24 mouse cellular contexts compared by ENCODE assay signal in genomic region chr8:114899157-114899556, GRCm38 (mm10).
DNase-seq lines count a peak whose midpoint lies in the region; ATAC-seq lines count a peak whose summit lies in the region.
"Had no signal": no experiment of that assay in that cellular context is flagged by ENCODE, and none has a peak within 500 bp of the region (broad histone marks: within the 10 kb centered on the region; RNA-seq: fewer than 3 reads in every experiment).

No protein-coding gene starts in this region.

- peaks cover 1% of the 10 kb centered on the region; the same call in 1 of the 2 replicates for H3K9me3 ChIP-seq in midbrain, embryonic 10.5 days (replicated peaks)
- no peaks in the 10 kb centered on the region for H3K9me3 ChIP-seq in midbrain, embryonic 16.5 days (replicated peaks; ENCODE audit: control insufficient read depth, low read length, poor library complexity, severe bottlenecking)
- no peaks in the 10 kb centered on the region for H3K9me3 ChIP-seq in embryonic facial prominence, embryonic 12.5 days
- H3K9me3 ChIP-seq in forebrain, embryonic 16.5 days (ENCODE audit: control insufficient read depth, low read length) = no peaks in the 10 kb centered on the region
- no peaks in the 10 kb centered on the region for H3K9me3 ChIP-seq in midbrain, embryonic 15.5 days
- H3K9me3 ChIP-seq: heart, embryonic 15.5 days; hindbrain, embryonic 15.5 days had no signal

- H3K27me3 ChIP-seq in midbrain, embryonic 10.5 days (ENCODE audit: low read depth, poor library complexity, severe bottlenecking) = peaks cover 59% of the 10 kb centered on the region
- H3K27me3 ChIP-seq in midbrain, embryonic 16.5 days (ENCODE audit: control insufficient read depth, insufficient read depth, low read depth, low read length) = no peaks in the 10 kb centered on the region
- no peaks in the 10 kb centered on the region for H3K27me3 ChIP-seq in embryonic facial prominence, embryonic 12.5 days
- H3K27me3 ChIP-seq in forebrain, embryonic 16.5 days (replicated peaks; ENCODE audit: control insufficient read depth, insufficient read depth, low read length) = peaks cover 11% of the 10 kb centered on the region; the same call in 1 of the 2 replicates
- H3K27me3 ChIP-seq in midbrain, embryonic 15.5 days (replicated peaks) = no peaks in the 10 kb centered on the region
- H3K27me3 ChIP-seq: CH12.LX; heart, embryonic 15.5 days; hindbrain, embryonic 15.5 days had no signal

- no peak overlapping the region for H3K4me2 ChIP-seq in midbrain, embryonic 16.5 days (ENCODE audit: low read length)
- H3K4me2 ChIP-seq in embryonic facial prominence, embryonic 12.5 days (replicated peaks) = no peak overlapping the region
- peak overlapping the region; percentile 35 for H3K4me2 ChIP-seq in forebrain, embryonic 16.5 days (ENCODE audit: low read length)
- H3K4me2 ChIP-seq in midbrain, embryonic 15.5 days = no peak overlapping the region
- H3K4me2 ChIP-seq: heart, embryonic 15.5 days; hindbrain, embryonic 15.5 days; limb, embryonic 13.5 days had no signal

- H3K9ac ChIP-seq in midbrain, embryonic 16.5 days (ENCODE audit: low read depth, low read length) = no peak overlapping the region
- H3K9ac ChIP-seq in embryonic facial prominence, embryonic 12.5 days = no peak overlapping the region
- no peak overlapping the region; the same call in 1 of the 2 replicates for H3K9ac ChIP-seq in forebrain, embryonic 16.5 days (replicated peaks; ENCODE audit: low read depth, low read length)
- H3K9ac ChIP-seq in midbrain, embryonic 15.5 days = no peak overlapping the region
- H3K9ac ChIP-seq: heart, embryonic 15.5 days; hindbrain, embryonic 15.5 days; limb, embryonic 13.5 days; liver, embryonic 14.5 days had no signal

- no peaks in the 10 kb centered on the region for H3K36me3 ChIP-seq in midbrain, embryonic 10.5 days
- H3K36me3 ChIP-seq in midbrain, embryonic 16.5 days (ENCODE audit: control insufficient read depth, insufficient read depth, low read length) = no peaks in the 10 kb centered on the region
- no peaks in the 10 kb centered on the region for H3K36me3 ChIP-seq in embryonic facial prominence, embryonic 12.5 days
- H3K36me3 ChIP-seq in forebrain, embryonic 16.5 days (ENCODE audit: control insufficient read depth, insufficient read depth) = no peaks in the 10 kb centered on the region
- no peaks in the 10 kb centered on the region for H3K36me3 ChIP-seq in midbrain, embryonic 15.5 days (replicated peaks)
- H3K36me3 ChIP-seq: heart, embryonic 15.5 days; hindbrain, embryonic 15.5 days; limb, embryonic 13.5 days had no signal

- peak overlapping the region; percentile 63 for H3K27ac ChIP-seq in midbrain, embryonic 10.5 days (replicated peaks)
- H3K27ac ChIP-seq in midbrain, embryonic 16.5 days (ENCODE audit: low read length) = no peak overlapping the region
- H3K27ac ChIP-seq in embryonic facial prominence, embryonic 12.5 days = no peak overlapping the region
- no peak overlapping the region for H3K27ac ChIP-seq in forebrain, embryonic 16.5 days (ENCODE audit: low read length)
- no peak overlapping the region for H3K27ac ChIP-seq in midbrain, embryonic 15.5 days
- H3K27ac ChIP-seq: heart, embryonic 15.5 days; hindbrain, embryonic 15.5 days; layer of hippocampus, adult 2 months; limb, embryonic 13.5 days; liver, embryonic 14.5 days had no signal

- WGBS in midbrain, embryonic 10.5 days = 39% methylated on average over 12 of the region's 12 CpGs
- 16% methylated on average over 12 of the region's 12 CpGs for WGBS in midbrain, embryonic 16.5 days
- 75% methylated on average over 12 of the region's 12 CpGs for WGBS in embryonic facial prominence, embryonic 12.5 days
- 4% methylated on average over 12 of the region's 12 CpGs for WGBS in forebrain, embryonic 16.5 days
- 18% methylated on average over 12 of the region's 12 CpGs for WGBS in midbrain, embryonic 15.5 days

- peak overlapping the region; percentile 16; the same call in 1 of the 2 replicates for H3K4me3 ChIP-seq in midbrain, embryonic 10.5 days
- no peak overlapping the region for H3K4me3 ChIP-seq in midbrain, embryonic 16.5 days (ENCODE audit: low read depth, low read length)
- no peak overlapping the region for H3K4me3 ChIP-seq in embryonic facial prominence, embryonic 12.5 days
- H3K4me3 ChIP-seq in forebrain, embryonic 16.5 days (replicated peaks; ENCODE audit: low read length) = peak overlapping the region; percentile 5; the same call in 1 of the 2 replicates
- H3K4me3 ChIP-seq in midbrain, embryonic 15.5 days = no peak overlapping the region
- H3K4me3 ChIP-seq: heart, embryonic 15.5 days; hindbrain, embryonic 15.5 days; layer of hippocampus, adult 2 months; limb, embryonic 13.5 days; myocyte had no signal

- H3K4me1 ChIP-seq in midbrain, embryonic 10.5 days = peaks cover 28% of the 10 kb centered on the region
- peaks cover 2% of the 10 kb centered on the region; the same call in 1 of the 2 replicates for H3K4me1 ChIP-seq in midbrain, embryonic 16.5 days (ENCODE audit: control insufficient read depth, insufficient read depth, low read length)
- no peaks in the 10 kb centered on the region for H3K4me1 ChIP-seq in embryonic facial prominence, embryonic 12.5 days
- H3K4me1 ChIP-seq in forebrain, embryonic 16.5 days (replicated peaks; ENCODE audit: control insufficient read depth, insufficient read depth, low read length) = peaks cover 10% of the 10 kb centered on the region
- peaks cover 9% of the 10 kb centered on the region for H3K4me1 ChIP-seq in midbrain, embryonic 15.5 days
- H3K4me1 ChIP-seq: heart, embryonic 15.5 days; limb, embryonic 13.5 days had no signal

- intact Hi-C loops in left cerebral cortex, postnatal 25 days (cut with DNase I) = no loop called here

- ATAC-seq in midbrain, embryonic 16.5 days = no peak
- ATAC-seq in embryonic facial prominence, embryonic 12.5 days (ENCODE audit: insufficient number of reproducible peaks, insufficient read depth, low FRiP score, low TSS enrichment) = 0 out of 2 replicates have a peak, but pooled peaks have one; percentile 47
- peak; percentile 54 for ATAC-seq in forebrain, embryonic 16.5 days
- 0 out of 2 replicates have a peak, but pooled peaks have one; percentile 24 for ATAC-seq in midbrain, embryonic 15.5 days (replicated peaks)
- ATAC-seq: lung, postnatal 0 days had no signal

- peak; percentile 48 for DNase-seq in midbrain, embryonic 10.5 days (ENCODE audit: low spot score)
- DNase-seq in left cerebral cortex, postnatal 25 days (ENCODE audit: low spot score in 2 of 2) = no peak
- DNase-seq in T-cell, adult 2 months (ENCODE audit: low spot score) = no peak
- DNase-seq in layer of hippocampus, adult 9-11 months = no peak
- DNase-seq: adrenal gland, postnatal 25 days; cerebellum, adult 8-10 months; gastrocnemius, postnatal 10 days; heart, adult 18-20 months; kidney, adult 18-20 months; kidney, postnatal 10 days; spleen, adult 18-20 months; thymus, adult 2 months had no signal

Comparison
In these comparisons a context has a peak if more than half of its experiments do, and no peak if none do; other contexts are left out.
1. H3K4me3 ChIP-seq: peak in midbrain, embryonic 10.5 days (single experiment) and forebrain, embryonic 16.5 days (single experiment); none in midbrain, embryonic 16.5 days (single experiment), embryonic facial prominence, embryonic 12.5 days (single experiment) and midbrain, embryonic 15.5 days (single experiment).